Mouse (Mus musculus): ENCODE measurements at regions not wholly inside any gene's neighbourhood (a gene's known extent, or its start where the extent isn't known, plus 50 kb on each side); places are given as distances from the start of the nearest gene placed in this dataset.
A peak's percentile ranks its signal among the peaks of the same experiment; 100 is the strongest.

DNA sequence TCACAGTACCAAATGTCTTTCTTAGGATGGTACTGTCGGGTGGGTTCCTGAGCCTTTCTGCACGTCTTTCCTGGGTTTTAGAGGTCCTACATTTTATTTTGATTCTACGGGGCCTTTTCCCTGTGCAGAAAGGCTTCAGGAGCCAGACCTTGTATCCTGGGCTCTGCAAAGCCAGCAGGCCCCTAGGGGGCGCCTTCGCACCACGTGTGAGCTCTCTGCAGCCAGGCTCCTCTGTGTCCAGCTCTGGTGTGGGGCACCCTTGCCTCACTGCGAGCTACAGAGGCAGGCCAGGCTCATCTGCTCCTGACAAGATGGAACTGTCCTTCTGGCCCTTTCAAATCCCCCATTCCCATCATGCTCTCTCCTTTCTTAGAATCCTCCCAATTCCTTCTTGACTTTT lies 53.3 kb upstream of the Usp3 start:
- ATAC-seq (ENCODE audit: low FRiP score): no peak

DNA sequence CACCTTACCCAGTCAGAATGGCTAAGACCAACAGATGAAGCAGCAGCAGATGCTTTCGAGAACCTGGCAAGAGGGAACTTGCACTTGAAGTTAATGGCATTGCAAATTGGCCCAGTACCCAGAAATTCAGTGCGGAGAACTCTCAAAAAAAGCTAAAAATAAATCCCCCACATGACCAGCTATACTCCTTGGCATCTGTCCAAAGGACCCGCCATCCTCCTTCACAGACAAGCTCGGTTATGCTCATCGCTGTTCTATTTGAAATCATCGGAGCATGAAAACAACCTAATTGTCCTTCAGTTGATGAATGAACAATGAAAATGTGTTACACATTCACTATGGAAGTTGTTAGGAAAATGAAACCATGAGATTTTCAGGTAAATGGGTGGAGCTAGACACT lies 58.4 kb upstream of the Usp3 start:
- no peaks in the 10 kb centered on the region for H3K36me3 ChIP-seq (replicated peaks; ENCODE audit: control insufficient read depth, insufficient read depth)
- H3K4me3 ChIP-seq (replicated peaks; ENCODE audit: low read length): no peak overlapping the region
- 0 out of 2 replicates have a peak overlapping the region, but pooled peaks have one; percentile 9 for H3K4me2 ChIP-seq (replicated peaks)
- H3K27ac ChIP-seq: no peak overlapping the region
- H3K9ac ChIP-seq: no peak overlapping the region
- H3K27me3 ChIP-seq (ENCODE audit: control insufficient read depth, insufficient read depth, low read length): no peaks in the 10 kb centered on the region
- no peaks in the 10 kb centered on the region for H3K9me3 ChIP-seq (ENCODE audit: control insufficient read depth, low read length)
- ATAC-seq (ENCODE audit: low FRiP score) (no peak), DNase-seq (ENCODE audit: low spot score) (peak; percentile 67)
- 27% methylated on average over 6 of the region's 6 CpGs for WGBS
- H3K4me1 ChIP-seq (replicated peaks; ENCODE audit: control insufficient read depth, insufficient read depth, low read length): no peaks in the 10 kb centered on the region

More for the DNA sequence above, 53.3 kb upstream of the Usp3 start:
- peak; percentile 92 for DNase-seq (ENCODE audit: low spot score)
- Histone ChIP-seq H3K36me3 (replicated peaks; ENCODE audit: control insufficient read depth, insufficient read depth) (no peaks in the 10 kb centered on the region), H3K4me3 (replicated peaks; ENCODE audit: low read length) (no peak overlapping the region), H3K4me1 (replicated peaks; ENCODE audit: control insufficient read depth, insufficient read depth, low read length) (no peaks in the 10 kb centered on the region; the same call in 1 of the 2 replicates), H3K4me2 (replicated peaks) (no peak overlapping the region), H3K9me3 (ENCODE audit: control insufficient read depth, low read length) (no peaks in the 10 kb centered on the region), H3K9ac (no peak overlapping the region), H3K27ac (no peak overlapping the region), H3K27me3 (ENCODE audit: control insufficient read depth, insufficient read depth, low read length) (no peaks in the 10 kb centered on the region)
- WGBS: 17% methylated on average over 7 of the region's 7 CpGs

DNA sequence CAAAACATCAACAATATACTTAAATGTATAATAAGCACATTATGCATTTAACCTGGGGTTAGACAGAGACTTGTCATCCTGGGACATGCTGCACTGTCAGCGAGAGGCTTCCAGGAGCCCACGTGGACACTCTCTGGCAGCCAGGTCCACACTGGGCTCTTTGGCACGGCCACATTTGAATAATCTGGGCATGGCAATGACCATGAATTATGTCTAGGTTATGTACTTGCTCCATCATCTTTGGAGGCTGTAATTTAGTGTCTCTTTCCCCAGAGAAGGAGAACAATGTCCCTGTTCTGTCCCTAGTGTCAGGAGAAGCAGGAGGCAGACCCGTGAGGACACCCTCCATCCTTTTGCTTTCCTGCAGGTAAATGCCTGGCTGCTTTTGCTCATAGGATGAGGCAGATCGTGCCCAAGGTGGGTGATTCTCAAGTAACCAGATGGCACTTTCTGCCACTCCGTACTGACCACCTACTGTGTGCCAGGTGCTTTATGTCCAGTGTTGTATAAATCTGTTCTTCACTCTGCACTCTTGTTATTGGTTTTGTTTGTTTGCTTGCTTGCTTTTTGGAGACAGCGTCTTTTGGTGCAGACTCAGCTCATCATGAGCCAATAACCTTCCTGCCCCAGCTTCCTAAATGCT lies 56.2 kb upstream of the Car12 start:
- Histone ChIP-seq H3K36me3 (replicated peaks; ENCODE audit: control insufficient read depth, insufficient read depth) (no peaks in the 10 kb centered on the region), H3K27ac (no peak overlapping the region), H3K9me3 (ENCODE audit: control insufficient read depth, low read length) (no peaks in the 10 kb centered on the region), H3K4me1 (replicated peaks; ENCODE audit: control insufficient read depth, insufficient read depth, low read length) (no peaks in the 10 kb centered on the region), H3K4me2 (replicated peaks) (no peak overlapping the region), H3K4me3 (replicated peaks; ENCODE audit: low read length) (no peak overlapping the region), H3K27me3 (ENCODE audit: control insufficient read depth, insufficient read depth, low read length) (no peaks in the 10 kb centered on the region), H3K9ac (no peak overlapping the region)
- ATAC-seq (ENCODE audit: low FRiP score): no peak
- WGBS: 84% methylated on average over 7 of the region's 7 CpGs
- no peak for DNase-seq (ENCODE audit: low spot score)

DNA sequence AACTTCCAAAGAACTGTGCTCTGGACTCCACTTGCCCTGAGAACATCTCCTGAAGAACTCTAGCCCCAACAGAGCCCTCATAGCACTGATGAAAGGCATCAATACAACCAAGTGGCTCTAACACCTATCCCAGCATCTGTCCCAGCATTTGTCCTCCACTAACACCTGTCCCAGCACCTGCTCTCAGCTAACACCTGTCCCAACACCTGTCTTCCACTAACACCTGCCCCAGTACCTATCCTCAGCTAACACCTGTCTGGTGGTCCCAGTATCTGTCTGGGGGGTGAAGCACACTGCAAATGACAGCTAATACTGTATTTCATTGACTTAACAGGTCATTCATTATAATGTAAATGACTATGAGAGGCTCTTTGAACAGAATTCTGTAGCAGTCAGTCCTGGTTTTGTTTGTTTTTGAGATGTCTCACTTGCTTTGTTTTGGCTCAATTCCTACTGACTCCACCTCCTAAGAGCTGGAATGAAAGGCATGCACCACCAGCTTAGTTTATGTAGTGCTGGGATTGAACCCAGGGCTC lies 54.7 kb upstream of the Car12 start:
- no peak overlapping the region for H3K4me2 ChIP-seq (replicated peaks)
- no peak overlapping the region for H3K9ac ChIP-seq
- no peak for ATAC-seq (ENCODE audit: low FRiP score)
- H3K4me1 ChIP-seq (replicated peaks; ENCODE audit: control insufficient read depth, insufficient read depth, low read length): no peaks in the 10 kb centered on the region
- H3K27ac ChIP-seq: no peak overlapping the region
- H3K9me3 ChIP-seq (ENCODE audit: control insufficient read depth, low read length): no peaks in the 10 kb centered on the region
- H3K4me3 ChIP-seq (replicated peaks; ENCODE audit: low read length): no peak overlapping the region
- H3K27me3 ChIP-seq (ENCODE audit: control insufficient read depth, insufficient read depth, low read length): no peaks in the 10 kb centered on the region
- no peaks in the 10 kb centered on the region for H3K36me3 ChIP-seq (replicated peaks; ENCODE audit: control insufficient read depth, insufficient read depth)
- DNase-seq (ENCODE audit: low spot score): no peak

DNA sequence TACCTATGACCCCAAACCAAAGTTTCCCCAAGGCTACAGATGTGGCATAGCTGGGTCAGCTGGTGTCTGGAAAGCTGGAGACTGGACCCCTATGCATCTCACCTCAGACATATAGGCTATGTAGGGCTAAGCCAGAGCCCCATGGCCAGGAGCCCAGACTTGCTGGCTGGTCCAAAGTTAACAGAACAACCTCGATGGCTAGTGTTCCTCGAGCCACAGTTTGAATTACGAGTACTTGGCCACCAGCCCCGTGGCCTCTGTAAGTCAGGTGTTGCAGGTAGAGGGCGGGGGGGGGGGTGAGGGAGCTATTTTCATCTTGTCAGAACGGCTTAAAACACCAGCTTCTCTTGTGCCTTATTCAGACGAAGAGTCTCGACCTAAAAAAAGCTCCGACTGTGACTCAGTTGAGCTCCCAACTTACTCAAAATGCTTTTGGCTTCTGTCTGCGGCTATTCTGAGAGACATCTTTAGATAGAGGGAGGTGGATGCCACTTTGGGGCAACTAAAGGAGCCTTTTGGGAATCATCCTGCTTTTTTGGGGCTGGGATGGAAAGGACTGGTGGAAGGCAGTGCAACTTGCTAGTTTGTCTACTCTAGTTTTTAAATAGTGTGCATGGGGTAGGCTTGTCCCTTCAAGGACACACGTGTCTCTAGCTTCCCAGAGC lies 53.6 kb upstream of the Car12 start:
- ATAC-seq (ENCODE audit: low FRiP score) (no peak), DNase-seq (ENCODE audit: low spot score) (no peak)
- Histone ChIP-seq H3K36me3 (replicated peaks; ENCODE audit: control insufficient read depth, insufficient read depth) (no peaks in the 10 kb centered on the region), H3K9me3 (ENCODE audit: control insufficient read depth, low read length) (no peaks in the 10 kb centered on the region), H3K27ac (no peak overlapping the region), H3K4me2 (replicated peaks) (no peak overlapping the region), H3K4me1 (replicated peaks; ENCODE audit: control insufficient read depth, insufficient read depth, low read length) (no peaks in the 10 kb centered on the region), H3K4me3 (replicated peaks; ENCODE audit: low read length) (no peak overlapping the region), H3K27me3 (ENCODE audit: control insufficient read depth, insufficient read depth, low read length) (no peaks in the 10 kb centered on the region), H3K9ac (no peak overlapping the region)
- 92% methylated on average over 11 of the region's 11 CpGs for WGBS

DNA sequence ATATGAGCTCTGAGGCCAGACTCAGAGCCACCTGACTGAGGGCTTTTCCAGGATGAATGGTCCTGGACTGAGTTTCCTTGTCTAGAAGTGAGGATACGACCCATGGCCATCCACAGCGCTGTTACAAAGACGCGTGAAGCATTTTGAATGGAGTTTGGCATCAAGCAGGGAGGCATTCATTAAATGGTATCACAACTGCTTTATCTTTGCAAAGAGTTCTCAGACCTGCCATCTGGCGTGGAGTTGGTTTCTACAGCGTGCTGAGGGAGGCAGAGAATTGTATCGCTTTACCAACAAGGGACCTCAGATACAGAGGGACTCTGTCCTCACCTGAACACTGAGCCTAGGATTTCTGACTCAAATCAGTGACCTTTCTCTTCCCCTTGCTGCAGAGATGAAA lies 51.9 kb upstream of the Car12 start:
- no peak overlapping the region for H3K27ac ChIP-seq
- DNase-seq (ENCODE audit: low spot score): no peak
- H3K9me3 ChIP-seq (ENCODE audit: control insufficient read depth, low read length): no peaks in the 10 kb centered on the region
- H3K9ac ChIP-seq: no peak overlapping the region
- no peak overlapping the region for H3K4me2 ChIP-seq (replicated peaks)
- ATAC-seq (ENCODE audit: low FRiP score): no peak
- no peaks in the 10 kb centered on the region for H3K27me3 ChIP-seq (ENCODE audit: control insufficient read depth, insufficient read depth, low read length)
- H3K4me1 ChIP-seq (replicated peaks; ENCODE audit: control insufficient read depth, insufficient read depth, low read length): no peaks in the 10 kb centered on the region
- H3K4me3 ChIP-seq (replicated peaks; ENCODE audit: low read length): no peak overlapping the region
- WGBS: 65% methylated on average over 7 of the region's 7 CpGs
- no peaks in the 10 kb centered on the region for H3K36me3 ChIP-seq (replicated peaks; ENCODE audit: control insufficient read depth, insufficient read depth)

DNA sequence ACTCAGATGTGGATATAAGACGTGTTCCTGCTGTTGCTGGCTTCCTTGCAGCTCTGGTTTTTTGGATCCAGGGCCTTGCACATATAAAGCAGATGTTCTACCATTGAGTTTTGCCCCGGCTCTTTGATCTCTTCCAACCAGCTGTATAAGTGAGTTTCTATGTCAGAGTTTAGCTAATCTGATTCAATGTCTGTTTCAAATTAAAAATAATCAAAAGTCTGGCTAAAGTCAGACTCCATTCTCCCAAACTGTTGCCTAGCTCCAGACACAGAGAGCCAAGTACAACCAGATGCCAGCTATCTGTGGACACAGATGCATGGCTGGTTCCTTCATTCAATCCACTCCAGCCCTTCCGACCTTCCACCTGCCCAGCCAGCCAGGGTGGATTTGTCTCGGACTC lies 51.0 kb upstream of the Car12 start:
- H3K9ac ChIP-seq: no peak overlapping the region
- H3K9me3 ChIP-seq (ENCODE audit: control insufficient read depth, low read length): no peaks in the 10 kb centered on the region
- H3K4me2 ChIP-seq (replicated peaks): no peak overlapping the region
- no peaks in the 10 kb centered on the region for H3K4me1 ChIP-seq (replicated peaks; ENCODE audit: control insufficient read depth, insufficient read depth, low read length)
- H3K4me3 ChIP-seq (replicated peaks; ENCODE audit: low read length): no peak overlapping the region
- WGBS: 81% methylated on average over 4 of the region's 4 CpGs
- no peak for DNase-seq (ENCODE audit: low spot score)
- no peak for ATAC-seq (ENCODE audit: low FRiP score)
- H3K27ac ChIP-seq: no peak overlapping the region
- H3K36me3 ChIP-seq (replicated peaks; ENCODE audit: control insufficient read depth, insufficient read depth): no peaks in the 10 kb centered on the region
- no peaks in the 10 kb centered on the region for H3K27me3 ChIP-seq (ENCODE audit: control insufficient read depth, insufficient read depth, low read length)
